Mouse (Mus musculus): Measurements from ENCODE around the gene Fnip2. TPM values are rescaled to one million over a fixed set of nuclear protein-coding genes. Genes with fewer than 3 reads are reported as not detected.
A peak's percentile ranks its signal among the peaks of the same experiment; 100 is the strongest.

Gene Fnip2
- polyA plus RNA-seq (2014; fragmentation: Nextera tagmentation; extraction: Ambion mirVana), result 5.0 and 6.2 TPM in 2 replicates

DNA sequence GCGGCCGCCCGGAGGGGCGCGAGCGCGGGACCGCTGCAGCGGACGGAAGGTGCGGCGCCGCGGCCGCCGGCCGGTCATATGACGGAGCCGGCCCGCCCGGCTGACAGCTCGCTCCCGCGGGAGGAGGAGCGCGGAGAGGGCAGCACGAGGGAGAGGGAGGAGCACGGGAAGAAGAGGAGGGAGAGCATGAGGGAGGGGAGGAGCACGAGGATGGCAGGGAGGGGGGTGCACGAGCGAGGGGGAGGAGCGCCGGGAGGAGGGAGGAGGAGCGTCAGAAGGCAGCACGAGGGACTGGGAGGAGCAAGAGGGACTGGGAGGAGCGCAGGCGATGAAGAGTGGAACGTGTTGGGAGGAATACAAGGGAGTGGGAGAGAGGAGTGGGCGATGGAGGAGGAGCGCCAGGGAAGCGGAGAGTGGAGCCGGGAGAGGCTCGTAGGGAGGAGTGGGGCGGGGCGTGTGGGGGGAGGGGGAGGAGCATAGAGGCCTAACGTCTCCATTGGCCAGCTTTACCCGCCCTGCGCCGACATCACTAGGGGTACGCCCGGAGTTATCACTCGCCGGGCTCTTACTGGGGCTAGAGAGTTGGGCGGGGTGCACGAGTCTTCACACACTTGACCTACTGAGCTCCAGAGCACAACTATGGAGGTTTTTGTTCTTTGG lies at the start of gene Fnip2:
Gene Fnip2, minus strand, starts transcription at position 94 of the 660 bp plus-strand sequence.
- Histone ChIP-seq H3K9ac (ENCODE audit: low read depth, low read length) (peak within 1 kb of the TSS; percentile 92), H3K4me2 (peak within 1 kb of the TSS; percentile 78), H3K27me3 (ENCODE audit: control insufficient read depth, insufficient read depth, low read length) (no peaks in the 10 kb centered on the region), H3K27ac (ENCODE audit: low read depth, low read length) (peak within 1 kb of the TSS; percentile 80), H3K36me3 (ENCODE audit: control insufficient read depth, insufficient read depth, low read length) (no peaks in the 10 kb centered on the region), H3K9me3 (replicated peaks; ENCODE audit: control insufficient read depth, low read length) (no peaks in the 10 kb centered on the region), H3K4me3 (ENCODE audit: low read depth, low read length) (peak within 1 kb of the TSS; percentile 87), H3K4me1 (ENCODE audit: control insufficient read depth, insufficient read depth, low read length) (peaks cover 18% of the 10 kb centered on the region)
- ATAC-seq (replicated peaks; ENCODE audit: insufficient number of reproducible peaks, low FRiP score, low TSS enrichment), result peak; percentile 97
- WGBS (ENCODE audit: insufficient replicate concordance), result 0% methylated on average over 51 of the region's 55 CpGs

DNA sequence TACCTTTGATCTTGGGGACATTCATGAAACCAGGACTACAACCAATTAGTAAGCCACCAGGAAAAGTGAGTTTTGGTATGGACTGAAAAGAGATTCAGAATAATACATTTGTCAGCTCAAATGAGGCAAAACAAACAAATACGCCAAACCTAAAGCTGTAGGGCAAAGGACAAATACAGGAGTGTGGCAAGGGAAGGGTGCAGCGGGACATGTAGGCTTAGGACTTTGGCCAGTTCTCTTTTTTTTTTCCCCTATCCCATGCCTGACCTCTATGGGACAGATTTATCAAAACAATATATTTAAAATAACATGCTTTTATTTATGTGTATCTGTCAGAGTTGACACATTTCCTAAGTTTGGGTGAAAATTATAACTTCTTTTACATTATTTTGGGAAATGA lies 42.3 kb upstream of the Fnip2 start:
- H3K4me1 ChIP-seq (ENCODE audit: control insufficient read depth, insufficient read depth, low read length), result no peaks in the 10 kb centered on the region
- H3K4me3 ChIP-seq (ENCODE audit: low read depth, low read length), result no peak overlapping the region
- ATAC-seq (replicated peaks; ENCODE audit: insufficient number of reproducible peaks, low FRiP score, low TSS enrichment), result no peak
- H3K4me2 ChIP-seq, result no peak overlapping the region
- H3K9ac ChIP-seq (ENCODE audit: low read depth, low read length), result no peak overlapping the region
- H3K27ac ChIP-seq (ENCODE audit: low read depth, low read length), result no peak overlapping the region
- no peaks in the 10 kb centered on the region; the same call in 1 of the 2 replicates for H3K9me3 ChIP-seq (replicated peaks; ENCODE audit: control insufficient read depth, low read length)
- no peaks in the 10 kb centered on the region for H3K27me3 ChIP-seq (ENCODE audit: control insufficient read depth, insufficient read depth, low read length)
- 92% methylated on average over 2 of the region's 2 CpGs for WGBS (ENCODE audit: insufficient replicate concordance)
- H3K36me3 ChIP-seq (ENCODE audit: control insufficient read depth, insufficient read depth, low read length), result peaks cover 22% of the 10 kb centered on the region

DNA sequence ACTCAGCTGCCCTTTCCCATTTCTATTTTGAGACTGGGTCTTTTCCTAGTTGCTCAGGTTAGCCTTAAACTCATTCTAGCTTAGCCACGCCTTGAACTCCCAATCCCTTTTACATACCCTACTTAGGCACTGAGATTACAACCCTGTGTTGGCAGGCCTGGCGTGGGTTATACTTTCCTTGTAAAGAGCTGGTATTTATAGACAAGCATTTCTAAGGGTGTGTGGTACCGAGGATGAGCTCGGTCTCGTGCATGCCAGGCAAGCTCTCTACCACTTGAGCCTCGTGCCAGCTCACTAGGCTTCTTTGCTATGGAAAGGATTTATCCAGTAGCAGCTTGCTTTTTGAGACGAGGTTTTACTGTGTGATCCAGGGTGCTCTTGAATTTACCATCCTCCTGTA lies 27.9 kb upstream of the Fnip2 start:
- Histone ChIP-seq H3K9ac (ENCODE audit: low read depth, low read length) (no peak overlapping the region), H3K4me2 (no peak overlapping the region), H3K9me3 (replicated peaks; ENCODE audit: control insufficient read depth, low read length) (no peaks in the 10 kb centered on the region), H3K4me3 (ENCODE audit: low read depth, low read length) (no peak overlapping the region), H3K36me3 (ENCODE audit: control insufficient read depth, insufficient read depth, low read length) (peaks cover 28% of the 10 kb centered on the region), H3K27me3 (ENCODE audit: control insufficient read depth, insufficient read depth, low read length) (no peaks in the 10 kb centered on the region), H3K27ac (ENCODE audit: low read depth, low read length) (no peak overlapping the region), H3K4me1 (ENCODE audit: control insufficient read depth, insufficient read depth, low read length) (peaks cover 9% of the 10 kb centered on the region; the same call in 1 of the 2 replicates)
- 87% methylated on average over 7 of the region's 7 CpGs for WGBS (ENCODE audit: insufficient replicate concordance)
- no peak for ATAC-seq (replicated peaks; ENCODE audit: insufficient number of reproducible peaks, low FRiP score, low TSS enrichment)

DNA sequence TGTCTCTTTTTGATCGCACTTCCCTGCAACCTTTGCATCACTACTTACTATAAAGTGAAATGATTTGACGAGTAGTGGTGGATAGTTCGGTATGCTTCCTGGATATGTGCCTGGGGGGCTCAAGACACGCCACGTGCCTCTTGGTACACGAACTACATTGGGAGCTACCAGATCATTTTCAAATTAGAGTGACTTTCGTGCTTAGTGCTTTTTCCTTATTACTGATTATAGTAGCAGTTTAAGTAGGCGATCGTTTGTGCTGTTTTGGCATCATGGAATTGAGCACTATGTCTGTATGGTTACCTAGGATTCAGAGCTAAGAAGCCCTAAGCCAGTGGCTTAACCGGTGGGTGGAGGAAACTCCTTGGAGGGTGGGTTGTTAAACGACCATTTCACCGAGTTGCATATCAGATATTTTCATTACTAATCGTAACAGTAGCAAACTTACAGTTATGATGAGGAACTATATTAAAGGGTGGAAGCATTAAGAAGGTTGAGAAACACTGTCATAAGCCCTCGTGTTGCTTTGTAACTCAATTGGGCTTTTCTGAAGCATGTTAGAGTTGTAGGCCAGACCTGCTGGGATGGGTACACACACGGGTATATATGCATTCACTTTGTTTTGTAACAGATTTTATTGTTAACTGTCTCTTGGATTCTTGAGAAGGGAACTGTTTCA lies 24.3 kb upstream of the Fnip2 start:
- Histone ChIP-seq H3K4me2 (peak overlapping the region; percentile 89), H3K27ac (ENCODE audit: low read depth, low read length) (peak overlapping the region; percentile 92), H3K27me3 (ENCODE audit: control insufficient read depth, insufficient read depth, low read length) (no peaks in the 10 kb centered on the region), H3K4me1 (ENCODE audit: control insufficient read depth, insufficient read depth, low read length) (peaks cover 9% of the 10 kb centered on the region; the same call in 1 of the 2 replicates), H3K9me3 (replicated peaks; ENCODE audit: control insufficient read depth, low read length) (no peaks in the 10 kb centered on the region), H3K4me3 (ENCODE audit: low read depth, low read length) (peak overlapping the region; percentile 88), H3K36me3 (ENCODE audit: control insufficient read depth, insufficient read depth, low read length) (peaks cover 14% of the 10 kb centered on the region), H3K9ac (ENCODE audit: low read depth, low read length) (peak overlapping the region; percentile 95)
- 3% methylated on average over 15 of the region's 15 CpGs for WGBS (ENCODE audit: insufficient replicate concordance)
- no peak for ATAC-seq (replicated peaks; ENCODE audit: insufficient number of reproducible peaks, low FRiP score, low TSS enrichment)

DNA sequence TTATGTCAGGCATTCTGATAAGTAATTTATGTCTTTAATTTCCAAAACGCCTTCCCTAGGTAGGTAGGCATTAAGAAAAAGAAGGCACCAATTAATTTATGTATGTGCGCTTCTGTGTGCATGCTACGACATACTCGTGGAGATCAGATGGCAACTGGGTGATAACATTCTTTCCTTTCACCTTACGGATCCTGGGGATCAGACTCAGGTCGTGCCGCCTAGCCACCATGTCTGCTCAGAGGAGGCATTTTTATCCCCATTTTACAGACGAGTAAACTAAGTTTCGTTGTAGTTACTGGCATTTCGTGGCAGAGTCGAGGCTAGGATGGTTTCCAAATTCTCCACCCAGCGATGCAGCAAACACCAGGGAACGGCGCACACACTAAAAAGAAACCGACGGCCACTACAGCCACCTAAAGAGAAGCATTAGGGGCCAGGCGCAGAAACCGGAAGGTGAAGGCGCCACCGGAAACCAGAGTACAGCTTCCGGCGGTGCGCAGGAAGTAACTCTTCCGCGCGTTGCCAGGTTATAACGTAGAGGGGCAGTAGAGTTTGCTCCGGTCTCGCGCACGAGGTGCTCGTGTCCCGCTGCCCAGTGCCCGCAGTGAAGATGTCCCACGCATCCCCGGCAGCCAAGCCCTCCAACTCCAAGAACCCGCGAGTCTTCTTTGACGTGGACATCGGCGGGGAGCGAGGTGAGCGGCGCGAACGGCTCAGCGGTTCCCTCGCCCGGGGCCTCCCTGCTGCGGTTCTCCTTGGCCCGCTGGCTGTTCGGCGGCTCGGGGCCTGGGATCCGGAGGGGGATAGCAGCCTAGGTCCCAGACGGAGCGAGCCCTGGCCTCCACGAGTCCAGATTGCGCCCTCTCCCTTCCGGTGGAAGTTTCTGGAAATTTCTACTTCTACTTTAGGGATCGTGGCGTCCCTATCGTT lies 23.5 kb upstream of the Fnip2 start, which contains the start of gene Ppid:
Gene Ppid, plus strand, starts transcription at position 480 of the 930 bp plus-strand sequence.
- peak; percentile 82 for ATAC-seq (replicated peaks; ENCODE audit: insufficient number of reproducible peaks, low FRiP score, low TSS enrichment)
- peaks cover 13% of the 10 kb centered on the region for H3K36me3 ChIP-seq (ENCODE audit: control insufficient read depth, insufficient read depth, low read length)
- peaks cover 9% of the 10 kb centered on the region; the same call in 1 of the 2 replicates for H3K4me1 ChIP-seq (ENCODE audit: control insufficient read depth, insufficient read depth, low read length)
- 2% methylated on average over 63 of the region's 63 CpGs for WGBS (ENCODE audit: insufficient replicate concordance)
- no peaks in the 10 kb centered on the region for H3K9me3 ChIP-seq (replicated peaks; ENCODE audit: control insufficient read depth, low read length)
- peak within 1 kb of the TSS; percentile 88 for H3K4me3 ChIP-seq (ENCODE audit: low read depth, low read length)
- no peaks in the 10 kb centered on the region for H3K27me3 ChIP-seq (ENCODE audit: control insufficient read depth, insufficient read depth, low read length)
- H3K4me2 ChIP-seq, result peak within 1 kb of the TSS; percentile 89
- H3K27ac ChIP-seq (ENCODE audit: low read depth, low read length), result peak within 1 kb of the TSS; percentile 92
- peak within 1 kb of the TSS; percentile 95 for H3K9ac ChIP-seq (ENCODE audit: low read depth, low read length)

DNA sequence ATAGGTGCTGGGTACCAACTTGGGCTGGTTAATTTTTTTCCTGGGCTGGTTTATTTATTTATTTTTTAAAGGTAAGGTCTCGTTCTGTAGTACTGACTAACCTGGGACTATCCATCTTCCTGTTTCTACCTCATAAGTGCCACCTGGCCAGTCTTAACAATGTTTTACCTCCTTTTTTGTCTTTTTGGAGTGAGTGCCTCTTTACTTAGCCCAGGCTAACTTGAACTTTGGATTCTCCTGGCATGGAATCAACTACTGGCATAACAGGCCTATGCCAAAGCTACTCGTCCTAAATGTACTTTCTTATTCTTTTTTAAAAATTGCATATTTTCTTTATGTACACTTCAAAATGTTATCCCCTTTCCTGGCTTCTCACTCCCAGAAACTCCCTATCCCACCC lies 22.1 kb upstream of the Fnip2 start:
- Histone ChIP-seq H3K27me3 (ENCODE audit: control insufficient read depth, insufficient read depth, low read length) (no peaks in the 10 kb centered on the region), H3K36me3 (ENCODE audit: control insufficient read depth, insufficient read depth, low read length) (peaks cover 5% of the 10 kb centered on the region; the same call in 1 of the 2 replicates), H3K9ac (ENCODE audit: low read depth, low read length) (no peak overlapping the region), H3K9me3 (replicated peaks; ENCODE audit: control insufficient read depth, low read length) (no peaks in the 10 kb centered on the region), H3K4me2 (no peak overlapping the region), H3K27ac (ENCODE audit: low read depth, low read length) (no peak overlapping the region), H3K4me3 (ENCODE audit: low read depth, low read length) (no peak overlapping the region), H3K4me1 (ENCODE audit: control insufficient read depth, insufficient read depth, low read length) (peaks cover 9% of the 10 kb centered on the region; the same call in 1 of the 2 replicates)
- WGBS (ENCODE audit: insufficient replicate concordance), result 75% methylated on average over 2 of the region's 2 CpGs
- no peak for ATAC-seq (replicated peaks; ENCODE audit: insufficient number of reproducible peaks, low FRiP score, low TSS enrichment)

DNA sequence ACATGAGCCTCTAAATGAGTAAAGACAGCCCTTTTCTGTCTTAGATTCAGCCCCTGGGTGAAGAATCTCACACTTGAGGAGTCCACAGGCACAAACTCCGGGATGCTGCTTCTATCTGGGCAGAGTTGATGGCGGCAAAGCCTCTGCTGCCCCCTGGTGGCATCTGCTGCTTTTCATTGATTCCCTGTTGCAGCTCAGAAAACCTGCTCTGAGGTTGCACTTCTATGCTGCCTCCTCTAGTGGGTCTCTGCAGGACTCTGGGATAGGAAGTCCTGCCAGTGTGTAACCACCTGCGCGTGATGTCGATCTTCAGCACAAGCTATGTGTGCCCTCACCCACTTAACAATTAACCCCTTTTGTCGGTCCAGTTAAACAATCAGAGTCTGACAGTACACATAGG lies 19.2 kb upstream of the Fnip2 start:
- WGBS (ENCODE audit: insufficient replicate concordance), result 6% methylated on average over 6 of the region's 6 CpGs
- Histone ChIP-seq H3K9me3 (replicated peaks; ENCODE audit: control insufficient read depth, low read length) (no peaks in the 10 kb centered on the region), H3K4me2 (no peak overlapping the region), H3K27ac (ENCODE audit: low read depth, low read length) (no peak overlapping the region), H3K36me3 (ENCODE audit: control insufficient read depth, insufficient read depth, low read length) (no peaks in the 10 kb centered on the region), H3K4me3 (ENCODE audit: low read depth, low read length) (no peak overlapping the region), H3K9ac (ENCODE audit: low read depth, low read length) (no peak overlapping the region), H3K4me1 (ENCODE audit: control insufficient read depth, insufficient read depth, low read length) (no peaks in the 10 kb centered on the region), H3K27me3 (ENCODE audit: control insufficient read depth, insufficient read depth, low read length) (no peaks in the 10 kb centered on the region)
- ATAC-seq (replicated peaks; ENCODE audit: insufficient number of reproducible peaks, low FRiP score, low TSS enrichment), result peak; percentile 55; the same call in 1 of the 2 replicates

DNA sequence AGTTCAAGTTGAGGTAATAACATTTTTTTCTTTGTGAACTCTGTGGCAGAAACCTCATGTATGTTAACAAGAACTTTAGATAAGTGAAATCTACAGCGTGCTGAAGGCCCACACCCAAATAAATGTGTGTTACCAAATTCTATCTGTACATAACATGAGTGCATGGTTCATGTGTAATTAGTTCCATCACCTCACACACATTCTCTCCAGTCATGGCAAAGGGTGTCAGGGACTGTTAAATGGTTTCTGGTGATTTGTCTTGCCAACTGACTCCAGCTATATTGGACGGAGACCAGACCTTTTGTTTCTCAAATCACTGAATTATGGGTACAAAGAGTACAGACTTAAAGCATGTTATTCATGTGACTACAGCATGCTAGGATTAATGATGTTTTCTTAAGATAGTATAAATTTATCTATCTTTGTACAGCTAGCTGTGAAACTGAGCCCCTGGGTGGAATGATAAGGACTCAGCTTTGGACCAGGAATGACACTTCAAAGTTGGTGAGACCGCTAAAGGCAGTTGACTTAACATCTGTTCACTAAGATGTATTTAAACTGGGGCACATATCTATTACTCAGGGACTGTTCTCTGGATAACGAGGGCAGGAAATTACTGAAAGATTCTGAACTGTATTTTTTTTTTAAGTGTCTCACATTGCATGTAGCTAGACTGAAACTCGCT lies 12.4 kb upstream of the Fnip2 start:
- ATAC-seq (replicated peaks; ENCODE audit: insufficient number of reproducible peaks, low FRiP score, low TSS enrichment), result no peak
- WGBS (ENCODE audit: insufficient replicate concordance), result 57% methylated on average over 5 of the region's 5 CpGs
- no peak overlapping the region for H3K4me3 ChIP-seq (ENCODE audit: low read depth, low read length)
- H3K27ac ChIP-seq (ENCODE audit: low read depth, low read length), result no peak overlapping the region
- H3K4me2 ChIP-seq, result no peak overlapping the region
- H3K4me1 ChIP-seq (ENCODE audit: control insufficient read depth, insufficient read depth, low read length), result no peaks in the 10 kb centered on the region; the same call in 1 of the 2 replicates
- no peak overlapping the region for H3K9ac ChIP-seq (ENCODE audit: low read depth, low read length)
- H3K36me3 ChIP-seq (ENCODE audit: control insufficient read depth, insufficient read depth, low read length), result no peaks in the 10 kb centered on the region
- no peaks in the 10 kb centered on the region for H3K9me3 ChIP-seq (replicated peaks; ENCODE audit: control insufficient read depth, low read length)
- H3K27me3 ChIP-seq (ENCODE audit: control insufficient read depth, insufficient read depth, low read length), result no peaks in the 10 kb centered on the region
